Mouse (Mus musculus) embryonic fibroblast, embryonic 13.5 days (primary cell): ENCODE measurements at regions not wholly inside any gene's neighbourhood (a gene's known extent, or its start where the extent isn't known, plus 50 kb on each side); places are given as distances from the start of the nearest gene placed in this dataset.
"Not testable (repeated sequence)": the region's sequence is repeated elsewhere in the genome, so short reads cannot be mapped to it uniquely, and the experiment has no call there.

Source experiments
- CTCF ChIP-seq: IDR thresholded peaks from 2 replicates; pipeline ENCODE4 v1.5.1; 2011; ENCODE audit warnings: mild to moderate bottlenecking, control low read depth, low read length, moderate library complexity, borderline replicate concordance; ENCODE audit not compliant: insufficient read depth
- POLR2A ChIP-seq: IDR thresholded peaks from 2 replicates; pipeline ENCODE4 v1.6.1; 2011; ENCODE audit warnings: low read depth, mild to moderate bottlenecking, control low read depth, low read length, moderate library complexity

DNA sequence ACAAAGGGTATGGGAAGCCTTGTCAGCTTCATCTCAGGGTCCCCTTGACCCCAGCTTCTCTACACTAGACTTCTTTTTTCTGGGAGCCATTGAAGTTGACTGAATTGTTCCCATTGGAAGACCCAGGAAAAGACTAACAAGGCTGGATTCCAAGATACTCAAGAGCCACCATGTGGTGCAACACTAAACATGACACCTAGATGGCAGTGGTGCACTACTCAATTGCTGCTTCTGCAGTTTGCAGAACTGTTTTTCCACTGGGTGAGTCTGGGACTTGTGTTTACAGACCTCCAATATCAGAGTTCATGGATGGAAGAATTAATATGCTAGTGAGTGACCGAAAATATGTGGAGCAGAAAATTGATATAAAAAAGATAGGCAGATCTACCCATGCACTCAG is 709.7 kb downstream of the 5730507C01Rik start:
- TF ChIP-seq CTCF, POLR2A: not testable (repeated sequence)
